In the genomic region with DNA sequence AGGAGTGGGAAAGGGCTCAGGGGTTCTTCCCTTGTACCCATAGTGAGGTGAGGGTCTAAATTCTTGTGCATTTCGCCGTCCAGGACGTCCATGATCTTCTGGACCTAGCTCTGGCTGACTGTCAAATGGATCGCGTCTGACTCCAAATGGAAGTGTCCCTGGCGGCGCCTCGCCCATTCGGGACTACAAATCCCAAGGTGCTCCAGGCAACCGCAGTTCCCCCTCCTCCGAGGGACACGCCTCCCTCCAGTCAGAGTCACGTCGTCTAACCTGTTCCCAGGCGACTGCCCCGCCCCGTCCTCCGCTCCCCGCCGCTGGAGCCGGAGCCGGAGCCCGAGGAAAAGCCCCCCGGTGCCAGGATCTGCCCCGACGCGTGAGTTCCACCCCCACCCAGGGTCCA, we compare ENCODE assay signal across 8 mouse cellular contexts. TPM values are rescaled to one million over a fixed set of nuclear protein-coding genes. Genes with fewer than 3 reads are reported as not detected.
DNase-seq lines count a peak whose midpoint lies in the region; ATAC-seq and TF ChIP-seq lines count a peak whose summit lies in the region.

No protein-coding gene starts in this region.

- peak overlapping the region; percentile 95 for H3K27ac ChIP-seq in brown adipose tissue, adult 24 weeks (replicated peaks; ENCODE audit: low read depth, low read length)
- peak overlapping the region; percentile 96 for H3K27ac ChIP-seq in heart, embryonic 13.5 days (replicated peaks)
- peak overlapping the region; percentile 54; the same call in 1 of the 2 replicates for H3K27ac ChIP-seq in liver, embryonic 11.5 days (ENCODE audit: low read depth, low read length)
- peak overlapping the region; percentile 67 for H3K27ac ChIP-seq in stomach, embryonic 15.5 days

- H3K9ac ChIP-seq in heart, embryonic 13.5 days, result peak overlapping the region; percentile 89
- peak overlapping the region; percentile 73 for H3K9ac ChIP-seq in liver, embryonic 11.5 days (ENCODE audit: low read depth, low read length)
- peak overlapping the region; percentile 46 for H3K9ac ChIP-seq in stomach, embryonic 15.5 days

- peak overlapping the region; percentile 86 for H3K4me3 ChIP-seq in brown adipose tissue, adult 24 weeks (ENCODE audit: insufficient read depth, low read depth, low read length)
- H3K4me3 ChIP-seq in heart, embryonic 13.5 days, result peak overlapping the region; percentile 62
- peak overlapping the region; percentile 66 for H3K4me3 ChIP-seq in liver, embryonic 11.5 days (ENCODE audit: low read depth, low read length)
- peak overlapping the region; percentile 90 for H3K4me3 ChIP-seq in myocyte
- peak overlapping the region; percentile 82 for H3K4me3 ChIP-seq in stomach, embryonic 15.5 days (replicated peaks)

- H3ac ChIP-seq in myocyte (ENCODE audit: control insufficient read depth, insufficient read length), result peak overlapping the region; percentile 34

- peaks cover 52% of the 10 kb centered on the region for H3K79me2 ChIP-seq in myocyte (ENCODE audit: control insufficient read depth, insufficient read depth)

- WGBS in heart, embryonic 13.5 days, result under 1% methylated on average over 27 of the region's 27 CpGs
- under 1% methylated on average over 27 of the region's 27 CpGs for WGBS in liver, embryonic 11.5 days
- 1% methylated on average over 27 of the region's 27 CpGs for WGBS in stomach, embryonic 15.5 days

- peaks cover 27% of the 10 kb centered on the region for H3K36me3 ChIP-seq in heart, embryonic 13.5 days
- peaks cover 19% of the 10 kb centered on the region for H3K36me3 ChIP-seq in liver, embryonic 11.5 days (ENCODE audit: control insufficient read depth, insufficient read depth, low read length)
- H3K36me3 ChIP-seq in myocyte (ENCODE audit: control insufficient read depth, insufficient read depth), result no peaks in the 10 kb centered on the region
- H3K36me3 ChIP-seq in stomach, embryonic 15.5 days, result peaks cover 8% of the 10 kb centered on the region; the same call in 1 of the 2 replicates

- H3K9me3 ChIP-seq in heart, embryonic 13.5 days, result no peaks in the 10 kb centered on the region
- H3K9me3 ChIP-seq in liver, embryonic 11.5 days (ENCODE audit: control insufficient read depth, low read length), result no peaks in the 10 kb centered on the region
- H3K9me3 ChIP-seq in stomach, embryonic 15.5 days, result no peaks in the 10 kb centered on the region

- H3K4me1 ChIP-seq in brown adipose tissue, adult 24 weeks (ENCODE audit: control insufficient read depth, insufficient read depth, insufficient read length, low read length), result peaks cover 6% of the 10 kb centered on the region; the same call in 1 of the 2 replicates
- H3K4me1 ChIP-seq in heart, embryonic 13.5 days, result peaks cover 49% of the 10 kb centered on the region
- H3K4me1 ChIP-seq in liver, embryonic 11.5 days (replicated peaks; ENCODE audit: control insufficient read depth, insufficient read depth, low read length), result peaks cover 33% of the 10 kb centered on the region
- H3K4me1 ChIP-seq in stomach, embryonic 15.5 days, result peaks cover 37% of the 10 kb centered on the region

- peak; percentile 28 for TF ChIP-seq POLR2A in myocyte (IDR thresholded peaks at IDR 0.05; ENCODE audit: insufficient read length, low read depth)

- DNase-seq in CD4-positive, CD25-positive, alpha-beta regulatory T cell, adult 2 months (ENCODE audit: low read depth, low spot score), result peak; percentile 79
- DNase-seq in kidney, postnatal 10 days, result peak; percentile 95
- DNase-seq in liver, embryonic 11.5 days (ENCODE audit: low spot score), result peak; percentile 88

- ATAC-seq in erythroid progenitor cell, adult 5-6 weeks (replicated peaks; ENCODE audit: low FRiP score, poor library complexity, severe bottlenecking), result peak; percentile 80
- peak; percentile 67 for ATAC-seq in heart, embryonic 13.5 days (ENCODE audit: extremely low read depth, insufficient number of reproducible peaks, low FRiP score, low TSS enrichment)
- ATAC-seq in liver, embryonic 11.5 days (replicated peaks; ENCODE audit: low FRiP score), result peak; percentile 74
- ATAC-seq in stomach, embryonic 15.5 days (ENCODE audit: insufficient read depth, low FRiP score, low read depth), result peak; percentile 74

- no peaks in the 10 kb centered on the region for H3K27me3 ChIP-seq in heart, embryonic 13.5 days (replicated peaks)
- peaks cover 4% of the 10 kb centered on the region; the same call in 1 of the 2 replicates for H3K27me3 ChIP-seq in liver, embryonic 11.5 days (replicated peaks; ENCODE audit: control insufficient read depth, insufficient read depth, low read length)
- H3K27me3 ChIP-seq in myocyte (ENCODE audit: control insufficient read depth, insufficient read depth, insufficient read length), result no peaks in the 10 kb centered on the region
- no peaks in the 10 kb centered on the region for H3K27me3 ChIP-seq in stomach, embryonic 15.5 days (replicated peaks)

- peak overlapping the region; percentile 99 for H3K4me2 ChIP-seq in heart, embryonic 13.5 days
- H3K4me2 ChIP-seq in liver, embryonic 11.5 days, result peak overlapping the region; percentile 100
- H3K4me2 ChIP-seq in myocyte (ENCODE audit: low read depth), result peak overlapping the region; percentile 98
- H3K4me2 ChIP-seq in stomach, embryonic 15.5 days, result peak overlapping the region; percentile 97

TF ChIP-seq in myocyte, 11 proteins besides CTCF, POLR2A, EP300 and RAD21 (continues in another document):
- TF ChIP-seq MYOD1 (IDR thresholded peaks at IDR 0.05; ENCODE audit: control insufficient read depth in 1 of 3, insufficient read length in 2 of 3, low read depth in 2 of 3), result no peak
- TF ChIP-seq USF1 (IDR thresholded peaks at IDR 0.05; ENCODE audit: low read depth), result no peak
- TF ChIP-seq CEBPB (IDR thresholded peaks at IDR 0.05; ENCODE audit: insufficient read depth, poor library complexity, severe bottlenecking), result no peak
- no peak for TF ChIP-seq TCF3 (IDR thresholded peaks at IDR 0.05; ENCODE audit: insufficient read length, low read depth)
- TF ChIP-seq MYOG (IDR thresholded peaks at IDR 0.05; ENCODE audit: control insufficient read depth in 1 of 3, insufficient read depth in 1 of 3, insufficient read length in 2 of 3, low read depth in 2 of 3), result no peak
- TF ChIP-seq POLR2AphosphoS2 (IDR thresholded peaks at IDR 0.05; ENCODE audit: insufficient read length, low read depth), result no peak
- TF ChIP-seq TCF12 (IDR thresholded peaks at IDR 0.05; ENCODE audit: insufficient read depth, poor library complexity, severe bottlenecking), result no peak

RNA-seq across cellular contexts. Expression of a gene that starts 1.4 kb away (rescaled TPM):
- 1.7 and 4.1 TPM in 2 replicates for polyA plus RNA-seq in brown adipose tissue, adult 24 weeks (2012; ENCODE audit: insufficient read depth, insufficient read length, missing spikeins)
- not detected in 2 replicates for total RNA-seq in erythroid progenitor cell, adult 5-6 weeks (2015; ENCODE audit: low replicate concordance)
- total RNA-seq in erythroid progenitor cell, adult 5-6 weeks (2017; ENCODE audit: low replicate concordance), result 0.64 and 1.7 TPM in 2 replicates
- polyA plus RNA-seq in heart, embryonic 13.5 days (2015; fragmentation: Nextera tagmentation; extraction: Ambion mirVana), result 12.8 and 13.0 TPM in 2 replicates
- polyA plus RNA-seq in liver, embryonic 11.5 days (2014; fragmentation: Nextera tagmentation; extraction: Ambion mirVana), result 3.9 and 4.2 TPM in 2 replicates
- 36.0 TPM for polyA plus RNA-seq in myocyte (2012; fragmentation: generic; extraction: Trizol)
- 7.8 and 8.9 TPM in 2 replicates for polyA plus RNA-seq in stomach, embryonic 15.5 days (2015; fragmentation: Nextera tagmentation; extraction: Ambion mirVana)

RNA-seq across cellular contexts. Expression of a gene that starts 1.7 kb away (rescaled TPM):
- polyA plus RNA-seq in brown adipose tissue, adult 24 weeks (2012; ENCODE audit: insufficient read depth, insufficient read length, missing spikeins), result 3.3 and 5.5 TPM in 2 replicates
- 2.1 and 3.6 TPM in 2 replicates for total RNA-seq in erythroid progenitor cell, adult 5-6 weeks (2015; ENCODE audit: low replicate concordance)
- 0.45 and 4.0 TPM in 2 replicates for total RNA-seq in erythroid progenitor cell, adult 5-6 weeks (2017; ENCODE audit: low replicate concordance)
- polyA plus RNA-seq in heart, embryonic 13.5 days (2015; fragmentation: Nextera tagmentation; extraction: Ambion mirVana), result 17.4 and 19.8 TPM in 2 replicates
- 28.7 and 30.2 TPM in 2 replicates for polyA plus RNA-seq in liver, embryonic 11.5 days (2014; fragmentation: Nextera tagmentation; extraction: Ambion mirVana)
- 13.7 TPM for polyA plus RNA-seq in myocyte (2012; fragmentation: generic; extraction: Trizol)
- 24.9 and 26.1 TPM in 2 replicates for polyA plus RNA-seq in stomach, embryonic 15.5 days (2015; fragmentation: Nextera tagmentation; extraction: Ambion mirVana)

RNA-seq across cellular contexts. Expression of a gene that starts 16.4 kb away (rescaled TPM):
- polyA plus RNA-seq in brown adipose tissue, adult 24 weeks (2012; ENCODE audit: insufficient read depth, insufficient read length, missing spikeins), result 32.6 and 38.4 TPM in 2 replicates
- 3.6 and 12.6 TPM in 2 replicates for total RNA-seq in erythroid progenitor cell, adult 5-6 weeks (2015; ENCODE audit: low replicate concordance)
- 1.2 and 1.8 TPM in 2 replicates for total RNA-seq in erythroid progenitor cell, adult 5-6 weeks (2017; ENCODE audit: low replicate concordance)
- polyA plus RNA-seq in heart, embryonic 13.5 days (2015; fragmentation: Nextera tagmentation; extraction: Ambion mirVana), result 62.6 and 62.7 TPM in 2 replicates
- 46.4 and 46.8 TPM in 2 replicates for polyA plus RNA-seq in liver, embryonic 11.5 days (2014; fragmentation: Nextera tagmentation; extraction: Ambion mirVana)
- 83.1 TPM for polyA plus RNA-seq in myocyte (2012; fragmentation: generic; extraction: Trizol)
- polyA plus RNA-seq in stomach, embryonic 15.5 days (2015; fragmentation: Nextera tagmentation; extraction: Ambion mirVana), result 63.7 and 66.5 TPM in 2 replicates

RNA-seq across cellular contexts. Expression of a gene that starts 20.9 kb away (rescaled TPM):
- polyA plus RNA-seq in brown adipose tissue, adult 24 weeks (2012; ENCODE audit: insufficient read depth, insufficient read length, missing spikeins), result 4.4 and 6.4 TPM in 2 replicates
- total RNA-seq in erythroid progenitor cell, adult 5-6 weeks (2015; ENCODE audit: low replicate concordance), result 1.7 and 1.8 TPM in 2 replicates
- 5.3 and 11.3 TPM in 2 replicates for total RNA-seq in erythroid progenitor cell, adult 5-6 weeks (2017; ENCODE audit: low replicate concordance)
- polyA plus RNA-seq in heart, embryonic 13.5 days (2015; fragmentation: Nextera tagmentation; extraction: Ambion mirVana), result 11.8 and 12.2 TPM in 2 replicates
- polyA plus RNA-seq in liver, embryonic 11.5 days (2014; fragmentation: Nextera tagmentation; extraction: Ambion mirVana), result 14.0 and 15.6 TPM in 2 replicates
- 11.5 TPM for polyA plus RNA-seq in myocyte (2012; fragmentation: generic; extraction: Trizol)
- 13.5 and 14.8 TPM in 2 replicates for polyA plus RNA-seq in stomach, embryonic 15.5 days (2015; fragmentation: Nextera tagmentation; extraction: Ambion mirVana)

RNA-seq across cellular contexts. Expression of a gene that starts 43.0 kb away (rescaled TPM):
- not detected in 2 replicates for polyA plus RNA-seq in brown adipose tissue, adult 24 weeks (2012; ENCODE audit: insufficient read depth, insufficient read length, missing spikeins)
- 2.5 TPM in 1 of 2 replicates, not detected in the other for total RNA-seq in erythroid progenitor cell, adult 5-6 weeks (2015; ENCODE audit: low replicate concordance)
- total RNA-seq in erythroid progenitor cell, adult 5-6 weeks (2017; ENCODE audit: low replicate concordance), result not detected in 2 replicates
- 4.8 and 5.5 TPM in 2 replicates for polyA plus RNA-seq in heart, embryonic 13.5 days (2015; fragmentation: Nextera tagmentation; extraction: Ambion mirVana)
- polyA plus RNA-seq in liver, embryonic 11.5 days (2014; fragmentation: Nextera tagmentation; extraction: Ambion mirVana), result 0.71 and 0.99 TPM in 2 replicates
- 3.5 TPM for polyA plus RNA-seq in myocyte (2012; fragmentation: generic; extraction: Trizol)
- polyA plus RNA-seq in stomach, embryonic 15.5 days (2015; fragmentation: Nextera tagmentation; extraction: Ambion mirVana), result 9.7 and 10.4 TPM in 2 replicates

Comparison
In these comparisons a context has a peak if more than half of its experiments do, and no peak if none do; other contexts are left out.
1. Peak in every context shown above with its lines: DNase-seq, ATAC-seq, H3K4me3 ChIP-seq and H3K27ac ChIP-seq.